In genomic region chr8:11401183-11401582, GRCm38 (mm10) we compare ENCODE assay signal across 24 mouse cellular contexts.
DNase-seq lines count a peak whose midpoint lies in the region; ATAC-seq and TF ChIP-seq lines count a peak whose summit lies in the region.
"Had no signal": no experiment of that assay in that cellular context is flagged by ENCODE, and none has a peak within 500 bp of the region (broad histone marks: within the 10 kb centered on the region; RNA-seq: fewer than 3 reads in every experiment).

No protein-coding gene starts in this region.

- WGBS in kidney, postnatal 0 days = 89% methylated on average over 5 of the region's 5 CpGs
- WGBS in midbrain, embryonic 10.5 days = 92% methylated on average over 5 of the region's 5 CpGs
- 94% methylated on average over 5 of the region's 5 CpGs for WGBS in midbrain, embryonic 15.5 days

- peaks cover 24% of the 10 kb centered on the region for H3K36me3 ChIP-seq in kidney, postnatal 0 days (ENCODE audit: insufficient read depth, low read length)
- no peaks in the 10 kb centered on the region; the same call in 1 of the 2 replicates for H3K36me3 ChIP-seq in midbrain, embryonic 10.5 days
- no peaks in the 10 kb centered on the region for H3K36me3 ChIP-seq in midbrain, embryonic 15.5 days (replicated peaks)
- H3K36me3 ChIP-seq: neural tube, embryonic 15.5 days had no signal

- peaks cover 28% of the 10 kb centered on the region for H3K4me1 ChIP-seq in kidney, postnatal 0 days (replicated peaks; ENCODE audit: insufficient read depth, low read length)
- H3K4me1 ChIP-seq in midbrain, embryonic 10.5 days = peaks cover 36% of the 10 kb centered on the region
- H3K4me1 ChIP-seq in midbrain, embryonic 15.5 days = peaks cover 11% of the 10 kb centered on the region

- TF ChIP-seq CTCF in kidney, postnatal 0 days (IDR thresholded peaks at IDR 0.05; ENCODE audit: low read depth) = no peak

- no peak overlapping the region for H3K4me2 ChIP-seq in kidney, postnatal 0 days (ENCODE audit: low read length)
- H3K4me2 ChIP-seq in midbrain, embryonic 15.5 days = no peak overlapping the region
- H3K4me2 ChIP-seq: embryonic facial prominence, embryonic 15.5 days; liver, embryonic 11.5 days; neural tube, embryonic 15.5 days had no signal

- peak; percentile 67 to 71 for DNase-seq in heart, adult 18-20 months
- DNase-seq in heart, postnatal 25 days (ENCODE audit: low spot score) = no peak
- no peak for DNase-seq in kidney, postnatal 0 days (ENCODE audit: low spot score)
- no peak for DNase-seq in kidney, postnatal 36 days
- DNase-seq in midbrain, embryonic 10.5 days (ENCODE audit: low spot score) = no peak
- no peak for DNase-seq in thymus, postnatal 25 days
- no peak for DNase-seq in layer of hippocampus, postnatal 14 days (ENCODE audit: low spot score in 2 of 2)
- DNase-seq: adrenal gland, postnatal 25 days; cerebellum, adult 11-12 months; cerebellum, postnatal 14 days; forebrain, postnatal 0 days; gastrocnemius, postnatal 36 days; kidney, postnatal 14 days; lung, postnatal 10 days; spleen, adult 18-20 months; thymus, adult 2 months had no signal

- H3K27ac ChIP-seq in kidney, postnatal 0 days = peak overlapping the region; percentile 38; the same call in 1 of the 2 replicates
- H3K27ac ChIP-seq in midbrain, embryonic 10.5 days (replicated peaks) = 0 out of 2 replicates have a peak overlapping the region, but pooled peaks have one; percentile 0
- no peak overlapping the region for H3K27ac ChIP-seq in midbrain, embryonic 15.5 days
- H3K27ac ChIP-seq: hindbrain, postnatal 0 days; neural tube, embryonic 15.5 days had no signal

- no peak overlapping the region for H3K4me3 ChIP-seq in kidney, postnatal 0 days (replicated peaks; ENCODE audit: low read depth, low read length)
- H3K4me3 ChIP-seq in midbrain, embryonic 10.5 days = no peak overlapping the region
- no peak overlapping the region for H3K4me3 ChIP-seq in midbrain, embryonic 15.5 days
- H3K4me3 ChIP-seq: embryonic facial prominence, embryonic 15.5 days; forebrain, embryonic 10.5 days; megakaryocyte, embryonic 14.5 days; neural tube, embryonic 15.5 days had no signal

- H3K9me3 ChIP-seq in kidney, postnatal 0 days (replicated peaks; ENCODE audit: low read length) = no peaks in the 10 kb centered on the region
- H3K9me3 ChIP-seq in midbrain, embryonic 10.5 days (replicated peaks) = no peaks in the 10 kb centered on the region
- no peaks in the 10 kb centered on the region for H3K9me3 ChIP-seq in midbrain, embryonic 15.5 days
- H3K9me3 ChIP-seq: embryonic facial prominence, embryonic 15.5 days; forebrain, embryonic 10.5 days; megakaryocyte, embryonic 14.5 days; neural tube, embryonic 15.5 days had no signal

- H3K27me3 ChIP-seq in kidney, postnatal 0 days (ENCODE audit: insufficient read depth, low read length) = no peaks in the 10 kb centered on the region
- H3K27me3 ChIP-seq in midbrain, embryonic 10.5 days (ENCODE audit: low read depth, poor library complexity, severe bottlenecking) = no peaks in the 10 kb centered on the region
- H3K27me3 ChIP-seq in midbrain, embryonic 15.5 days (replicated peaks) = no peaks in the 10 kb centered on the region
- H3K27me3 ChIP-seq: embryonic facial prominence, embryonic 15.5 days; neural tube, embryonic 15.5 days had no signal

- intact Hi-C loops in heart, postnatal 25 days (cut with DNase I) = no loop called here

- no peak overlapping the region for H3K9ac ChIP-seq in kidney, postnatal 0 days (ENCODE audit: low read depth, low read length)
- H3K9ac ChIP-seq in midbrain, embryonic 15.5 days = no peak overlapping the region
- H3K9ac ChIP-seq: embryonic facial prominence, embryonic 15.5 days; forebrain, postnatal 0 days; neural tube, embryonic 15.5 days had no signal

- ATAC-seq in kidney, postnatal 0 days (replicated peaks; ENCODE audit: low FRiP score, low read depth) = no peak
- ATAC-seq in midbrain, embryonic 15.5 days (replicated peaks) = no peak
- ATAC-seq: forebrain, postnatal 0 days; hindbrain, postnatal 0 days; midbrain, embryonic 16.5 days had no signal

Comparison
In these comparisons a context has a peak if more than half of its experiments do, and no peak if none do; other contexts are left out.
1. DNase-seq: peak in heart, adult 18-20 months (2 of 2); none in heart, postnatal 25 days (single experiment), kidney, postnatal 0 days (single experiment), kidney, postnatal 36 days (0 of 2), midbrain, embryonic 10.5 days (single experiment), thymus, postnatal 25 days (single experiment) and layer of hippocampus, postnatal 14 days (0 of 2).